Mouse (Mus musculus): ENCODE measurements around the gene Mdm4. TPM values are rescaled to one million over a fixed set of nuclear protein-coding genes. Genes with fewer than 3 reads are reported as not detected.

Gene Mdm4
- polyA plus RNA-seq, 1 experiment from 2014 or later, result 47.6 TPM

DNA sequence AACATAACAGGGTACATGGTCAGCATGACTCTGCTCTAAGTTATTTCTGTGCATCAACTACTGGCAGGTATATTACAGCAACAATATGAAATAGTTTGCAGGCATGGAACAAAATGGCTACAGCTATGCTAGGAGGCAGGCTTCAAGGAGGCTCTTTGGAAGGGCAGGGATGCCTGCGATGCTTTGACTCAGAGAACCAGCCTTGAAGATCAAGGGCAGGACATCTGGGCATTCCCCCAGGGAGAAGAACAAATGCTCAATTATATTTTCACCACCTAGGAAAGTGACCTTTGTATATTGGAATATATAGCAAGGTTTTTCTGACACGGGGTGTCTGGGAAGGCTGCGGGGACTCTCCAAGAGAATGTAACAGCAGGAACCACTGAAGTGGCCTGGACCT is 68.6 kb downstream of the Mdm4 start:
- no peaks in the 10 kb centered on the region for H3K4me1 ChIP-seq
- H3K4me2 ChIP-seq (replicated peaks), result no peak overlapping the region
- ATAC-seq (ENCODE audit: low FRiP score), result no peak
- no peaks in the 10 kb centered on the region for H3K27me3 ChIP-seq
- WGBS, result 80% methylated on average over 3 of the region's 3 CpGs
- H3K9ac ChIP-seq, result no peak overlapping the region
- no peaks in the 10 kb centered on the region for H3K9me3 ChIP-seq (replicated peaks)
- no peak overlapping the region for H3K27ac ChIP-seq
- no peaks in the 10 kb centered on the region for H3K36me3 ChIP-seq
- H3K4me3 ChIP-seq, result no peak overlapping the region

DNA sequence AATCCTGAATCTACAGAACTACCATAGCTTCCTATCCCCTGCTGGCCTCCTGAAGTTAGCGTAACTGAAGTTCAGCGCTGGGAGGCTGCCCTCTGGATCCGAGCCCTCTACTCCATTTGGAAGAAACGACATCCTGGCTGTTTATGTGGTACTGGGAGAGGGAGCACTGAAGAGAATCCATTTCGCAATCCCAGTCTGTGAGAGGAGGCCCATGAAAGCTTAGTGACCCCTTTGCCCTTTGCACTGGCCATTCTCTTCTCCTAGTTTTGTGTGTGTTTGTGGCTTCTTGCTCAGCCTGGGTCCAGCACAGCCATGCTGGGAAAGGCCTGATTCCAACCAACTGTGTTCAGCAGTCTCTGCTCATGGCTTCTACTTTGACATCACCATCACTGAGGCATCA is 73.6 kb downstream of the Mdm4 start:
- H3K4me1 ChIP-seq, result no peaks in the 10 kb centered on the region
- no peak overlapping the region for H3K27ac ChIP-seq
- no peak for ATAC-seq (ENCODE audit: low FRiP score)
- H3K4me3 ChIP-seq, result no peak overlapping the region
- H3K4me2 ChIP-seq (replicated peaks), result no peak overlapping the region
- 86% methylated on average over 5 of the region's 5 CpGs for WGBS
- H3K27me3 ChIP-seq, result no peaks in the 10 kb centered on the region
- no peaks in the 10 kb centered on the region for H3K9me3 ChIP-seq (replicated peaks)
- H3K36me3 ChIP-seq, result no peaks in the 10 kb centered on the region
- no peak overlapping the region for H3K9ac ChIP-seq

DNA sequence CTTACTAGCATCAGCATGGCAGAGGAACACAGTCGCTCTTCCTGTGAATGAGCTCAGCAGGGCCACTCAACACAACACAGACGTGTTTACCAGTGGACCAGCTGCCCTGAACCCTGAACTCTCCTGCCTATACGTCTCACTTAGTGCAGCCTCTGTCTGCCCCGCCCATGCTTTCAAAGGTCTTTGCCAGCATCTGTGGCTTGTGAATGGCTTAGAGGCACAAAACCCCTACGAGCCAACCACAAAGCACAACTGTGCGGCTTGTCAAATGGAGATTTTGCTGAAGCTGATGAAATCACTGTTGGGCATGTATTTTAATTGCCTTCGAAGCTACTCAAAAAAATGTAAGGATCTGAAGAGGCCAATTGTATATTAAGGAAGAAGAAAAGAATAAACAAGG is 82.5 kb downstream of the Mdm4 start:
- no peaks in the 10 kb centered on the region for H3K27me3 ChIP-seq
- H3K27ac ChIP-seq, result no peak overlapping the region
- H3K4me3 ChIP-seq, result no peak overlapping the region
- H3K4me2 ChIP-seq (replicated peaks), result no peak overlapping the region
- H3K4me1 ChIP-seq, result peaks cover 4% of the 10 kb centered on the region; the same call in 1 of the 2 replicates
- H3K9me3 ChIP-seq (replicated peaks), result no peaks in the 10 kb centered on the region
- 44% methylated on average over 7 of the region's 7 CpGs for WGBS
- no peak overlapping the region for H3K9ac ChIP-seq
- no peak for ATAC-seq (ENCODE audit: low FRiP score)
- H3K36me3 ChIP-seq, result no peaks in the 10 kb centered on the region

DNA sequence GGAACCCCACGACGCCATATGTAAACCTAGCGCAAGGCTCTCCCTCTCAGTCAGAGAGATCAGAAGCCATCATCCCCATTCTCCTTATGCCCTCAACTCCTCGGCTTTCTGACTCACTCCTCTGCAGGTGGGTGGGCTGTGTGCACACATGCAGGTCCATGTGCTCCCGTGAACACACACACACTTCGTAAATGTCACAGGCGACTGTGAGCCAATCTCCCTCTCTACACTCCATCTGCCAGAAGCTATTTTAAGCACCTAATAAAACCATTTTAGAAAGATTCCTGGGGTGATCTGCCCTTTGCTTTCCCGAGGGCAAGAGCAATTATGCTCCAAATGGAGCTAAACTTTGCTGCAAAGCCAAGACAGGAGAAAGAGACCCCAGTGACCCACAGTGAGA is 84.5 kb downstream of the Mdm4 start:
- no peak overlapping the region for H3K4me2 ChIP-seq (replicated peaks)
- H3K9ac ChIP-seq, result no peak overlapping the region
- H3K4me3 ChIP-seq, result no peak overlapping the region
- H3K9me3 ChIP-seq (replicated peaks), result no peaks in the 10 kb centered on the region
- H3K36me3 ChIP-seq, result no peaks in the 10 kb centered on the region
- H3K27me3 ChIP-seq, result no peaks in the 10 kb centered on the region
- WGBS, result 70% methylated on average over 8 of the region's 8 CpGs
- peaks cover 4% of the 10 kb centered on the region; the same call in 1 of the 2 replicates for H3K4me1 ChIP-seq
- ATAC-seq (ENCODE audit: low FRiP score), result no peak
- no peak overlapping the region for H3K27ac ChIP-seq

DNA sequence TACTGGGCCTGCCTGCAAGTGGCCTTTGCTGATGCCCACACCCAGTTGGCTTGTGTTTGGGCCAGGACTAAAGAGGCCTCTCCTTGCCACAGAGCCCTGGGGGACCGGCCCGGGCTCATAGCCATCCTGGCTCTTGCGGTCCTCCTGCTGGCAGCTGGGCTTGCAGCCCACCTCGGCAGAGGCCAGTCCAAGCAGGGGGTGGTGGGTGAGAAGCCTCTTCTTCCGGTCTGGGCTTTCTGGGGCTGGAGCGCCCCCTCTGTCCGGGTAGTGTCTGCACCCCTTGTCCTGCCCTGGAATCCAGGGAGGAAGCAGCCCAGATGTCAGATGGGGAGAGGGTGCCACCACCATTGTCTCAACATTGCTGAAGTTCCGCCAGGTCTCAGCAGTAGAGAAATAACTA is 91.4 kb downstream of the Mdm4 start:
- Histone ChIP-seq H3K27me3 (no peaks in the 10 kb centered on the region), H3K9ac (no peak overlapping the region), H3K9me3 (replicated peaks) (no peaks in the 10 kb centered on the region), H3K4me1 (peaks cover 7% of the 10 kb centered on the region; the same call in 1 of the 2 replicates), H3K4me3 (no peak overlapping the region), H3K4me2 (replicated peaks) (no peak overlapping the region), H3K36me3 (peaks cover 8% of the 10 kb centered on the region), H3K27ac (no peak overlapping the region)
- 80% methylated on average over 8 of the region's 8 CpGs for WGBS
- ATAC-seq (ENCODE audit: low FRiP score), result no peak

DNA sequence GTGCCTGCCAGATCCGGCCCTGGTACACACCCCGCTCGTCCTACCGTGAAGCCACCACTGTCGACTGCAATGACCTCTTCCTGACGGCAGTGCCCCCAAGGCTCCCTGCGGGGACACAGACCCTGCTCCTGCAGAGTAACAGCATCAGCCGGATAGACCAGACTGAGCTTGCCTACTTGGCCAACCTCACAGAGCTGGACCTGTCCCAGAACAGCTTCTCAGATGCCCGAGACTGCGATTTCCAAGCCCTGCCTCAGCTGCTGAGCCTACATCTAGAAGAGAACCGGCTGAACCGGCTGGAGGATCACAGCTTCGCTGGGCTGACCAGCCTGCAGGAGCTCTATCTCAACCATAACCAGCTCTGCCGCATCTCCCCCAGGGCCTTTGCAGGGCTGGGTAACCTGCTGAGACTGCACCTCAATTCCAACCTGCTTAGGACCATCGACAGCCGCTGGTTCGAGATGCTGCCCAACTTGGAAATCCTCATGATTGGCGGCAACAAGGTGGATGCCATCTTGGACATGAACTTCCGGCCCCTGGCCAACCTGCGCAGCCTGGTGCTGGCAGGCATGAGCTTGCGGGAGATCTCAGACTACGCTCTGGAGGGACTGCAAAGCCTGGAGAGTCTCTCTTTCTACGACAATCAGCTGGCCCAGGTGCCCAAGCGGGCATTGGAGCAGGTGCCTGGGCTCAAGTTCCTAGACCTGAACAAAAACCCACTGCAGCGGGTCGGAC is 92.9 kb downstream of the Mdm4 start:
- H3K9me3 ChIP-seq (replicated peaks), result no peaks in the 10 kb centered on the region
- H3K27me3 ChIP-seq, result no peaks in the 10 kb centered on the region
- H3K4me1 ChIP-seq, result peaks cover 7% of the 10 kb centered on the region; the same call in 1 of the 2 replicates
- peaks cover 8% of the 10 kb centered on the region for H3K36me3 ChIP-seq
- no peak overlapping the region for H3K4me2 ChIP-seq (replicated peaks)
- H3K4me3 ChIP-seq, result no peak overlapping the region
- no peak for ATAC-seq (ENCODE audit: low FRiP score)
- 85% methylated on average over 26 of the region's 26 CpGs for WGBS
- no peak overlapping the region for H3K9ac ChIP-seq
- no peak overlapping the region for H3K27ac ChIP-seq

DNA sequence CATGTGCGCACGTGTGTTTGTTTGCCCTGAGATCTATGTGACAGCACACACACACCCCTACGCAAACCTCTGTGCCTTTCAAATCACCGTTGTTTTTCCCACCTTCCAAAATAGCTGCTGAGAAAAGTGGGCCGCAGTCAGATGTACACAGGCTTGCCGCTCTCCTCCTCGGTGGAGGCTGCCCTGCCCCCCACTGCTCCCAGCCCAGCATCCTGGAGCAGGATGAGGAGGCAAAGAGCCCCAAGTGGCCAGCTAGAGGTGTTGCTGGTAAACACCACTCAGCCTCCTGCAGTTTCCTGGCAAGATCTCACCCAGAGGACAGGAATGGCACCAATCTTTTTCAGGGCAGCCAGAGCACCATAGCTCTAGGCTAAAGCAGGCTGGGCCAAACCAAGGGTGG is 95.5 kb downstream of the Mdm4 start:
- 21% methylated on average over 5 of the region's 7 CpGs for WGBS
- H3K9me3 ChIP-seq (replicated peaks), result no peaks in the 10 kb centered on the region
- peaks cover 8% of the 10 kb centered on the region for H3K36me3 ChIP-seq
- no peak overlapping the region for H3K27ac ChIP-seq
- H3K4me1 ChIP-seq, result peaks cover 12% of the 10 kb centered on the region; the same call in 1 of the 2 replicates
- no peaks in the 10 kb centered on the region for H3K27me3 ChIP-seq
- no peak overlapping the region for H3K4me2 ChIP-seq (replicated peaks)
- ATAC-seq (ENCODE audit: low FRiP score), result peak; percentile 74; the same call in 1 of the 2 replicates
- H3K9ac ChIP-seq, result no peak overlapping the region
- no peak overlapping the region for H3K4me3 ChIP-seq

DNA sequence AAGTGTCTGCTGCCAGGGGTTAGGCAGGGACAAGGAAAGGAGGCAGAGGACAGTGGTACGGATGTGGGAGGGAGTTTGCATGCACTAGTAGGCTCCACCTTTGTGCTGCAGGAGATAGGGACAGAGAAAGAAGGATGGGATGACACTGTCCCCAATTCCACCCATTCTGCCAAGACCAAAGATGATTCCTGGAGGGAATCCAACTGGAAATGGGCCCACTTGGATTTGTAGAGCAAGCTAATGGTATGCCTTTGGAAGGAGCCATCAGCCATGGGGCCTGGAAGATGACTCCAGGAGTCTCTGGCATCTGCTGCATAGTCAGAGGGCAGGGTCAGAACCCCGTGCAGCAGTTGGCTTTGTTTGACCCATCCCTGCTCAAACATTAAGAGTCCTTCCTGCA is 97.9 kb downstream of the Mdm4 start:
- Histone ChIP-seq H3K27ac (no peak overlapping the region), H3K4me2 (replicated peaks) (no peak overlapping the region), H3K36me3 (peaks cover 3% of the 10 kb centered on the region), H3K27me3 (no peaks in the 10 kb centered on the region), H3K9ac (no peak overlapping the region), H3K4me1 (peaks cover 26% of the 10 kb centered on the region), H3K9me3 (replicated peaks) (no peaks in the 10 kb centered on the region), H3K4me3 (no peak overlapping the region)
- ATAC-seq (ENCODE audit: low FRiP score), result no peak
- 86% methylated on average over 2 of the region's 2 CpGs for WGBS

DNA sequence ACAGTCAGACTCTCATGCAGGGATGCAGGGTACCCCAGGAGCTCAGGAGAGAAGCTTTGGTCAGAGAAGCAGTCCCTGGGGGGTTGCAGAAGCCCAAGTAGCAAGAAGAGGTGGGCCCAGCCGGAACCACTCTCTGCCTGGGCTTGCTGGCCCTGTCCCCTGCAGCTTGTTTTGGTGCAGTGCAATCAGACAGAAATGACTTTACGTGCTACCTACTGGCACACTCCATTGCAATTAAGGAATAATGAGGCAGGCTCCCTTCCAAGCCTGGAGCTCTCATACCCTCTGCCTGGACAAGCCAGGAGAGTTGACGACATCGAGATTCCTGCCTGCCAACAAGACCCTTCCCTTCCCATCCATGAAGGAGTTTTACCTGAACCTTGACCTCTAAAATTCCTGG is 100.1 kb downstream of the Mdm4 start:
- Histone ChIP-seq H3K4me1 (peaks cover 26% of the 10 kb centered on the region), H3K9me3 (replicated peaks) (no peaks in the 10 kb centered on the region), H3K4me2 (replicated peaks) (no peak overlapping the region), H3K36me3 (no peaks in the 10 kb centered on the region), H3K27ac (no peak overlapping the region), H3K27me3 (no peaks in the 10 kb centered on the region; the same call in 1 of the 2 replicates), H3K4me3 (no peak overlapping the region), H3K9ac (no peak overlapping the region)
- 80% methylated on average over 4 of the region's 4 CpGs for WGBS
- no peak for ATAC-seq (ENCODE audit: low FRiP score)

DNA sequence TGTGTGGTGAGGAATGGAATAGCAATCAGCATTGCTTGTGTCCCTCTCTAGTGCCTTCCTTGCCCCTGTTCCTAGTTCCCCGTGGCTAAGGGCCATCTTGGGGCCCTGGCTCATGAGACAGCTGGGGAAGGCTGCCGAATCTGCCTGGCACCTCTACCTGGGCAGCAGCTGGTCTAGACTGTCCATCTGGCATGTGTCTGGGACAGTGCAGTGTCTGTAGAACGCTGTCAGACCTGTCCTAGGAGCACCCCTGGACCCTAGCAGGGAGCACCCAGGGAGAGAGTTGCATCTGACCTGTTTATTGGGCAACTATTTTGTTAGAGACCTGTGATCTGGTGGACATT is 101.5 kb downstream of the Mdm4 start:
- H3K4me2 ChIP-seq (replicated peaks), result peak overlapping the region; percentile 16; the same call in 1 of the 2 replicates
- H3K27me3 ChIP-seq, result no peaks in the 10 kb centered on the region; the same call in 1 of the 2 replicates
- peak; percentile 46; the same call in 1 of the 2 replicates for ATAC-seq (ENCODE audit: low FRiP score)
- H3K9ac ChIP-seq, result no peak overlapping the region
- H3K9me3 ChIP-seq (replicated peaks), result no peaks in the 10 kb centered on the region
- H3K4me1 ChIP-seq, result peaks cover 19% of the 10 kb centered on the region
- no peaks in the 10 kb centered on the region for H3K36me3 ChIP-seq
- no peak overlapping the region for H3K4me3 ChIP-seq
- WGBS, result 51% methylated on average over 3 of the region's 3 CpGs
- H3K27ac ChIP-seq, result peak overlapping the region; percentile 83

DNA sequence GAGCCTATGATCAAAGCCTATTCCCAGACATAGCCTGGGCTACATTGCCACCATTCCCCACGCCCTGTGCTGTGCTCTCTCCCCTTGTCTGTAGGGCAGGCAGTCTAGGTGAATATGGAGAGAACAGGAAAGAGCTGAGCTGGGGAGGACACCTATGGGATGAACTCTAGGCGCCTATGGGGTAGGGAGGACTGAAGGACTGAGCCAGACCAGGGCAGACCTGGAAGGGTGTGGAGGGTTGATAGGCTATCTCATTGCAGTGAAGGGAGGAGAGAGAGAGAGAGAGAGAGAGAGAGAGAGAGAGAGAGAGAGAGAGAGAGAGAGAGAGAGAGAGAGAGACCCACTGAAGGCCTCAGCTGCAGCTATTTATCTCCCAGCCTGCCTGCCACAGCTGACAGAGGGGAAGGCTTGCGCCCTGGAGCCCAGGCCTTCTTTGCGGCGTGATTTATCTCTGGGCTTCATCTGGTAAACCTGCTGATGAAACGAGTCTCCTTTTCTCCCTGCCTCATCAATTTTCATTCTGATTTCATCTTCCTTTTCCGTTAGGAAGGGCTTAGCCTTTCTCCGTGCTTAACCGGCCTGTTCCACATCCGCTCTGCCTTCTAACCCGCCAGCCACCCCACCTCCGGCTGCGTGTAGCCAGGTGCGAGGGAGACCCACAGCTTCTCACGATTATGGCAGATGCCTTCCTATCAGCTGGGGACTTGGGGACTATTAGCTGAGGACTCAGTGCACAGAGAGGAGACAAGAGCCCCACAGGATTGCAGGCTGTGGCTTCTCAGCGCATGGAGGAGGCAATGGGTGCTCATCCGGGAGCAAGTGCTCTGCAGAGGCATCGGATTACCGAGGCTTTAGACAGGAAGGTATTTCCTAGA is 102.1 kb downstream of the Mdm4 start:
- H3K27me3 ChIP-seq, result no peaks in the 10 kb centered on the region; the same call in 1 of the 2 replicates
- peak overlapping the region; percentile 83 for H3K27ac ChIP-seq
- H3K4me3 ChIP-seq, result no peak overlapping the region
- H3K9me3 ChIP-seq (replicated peaks), result no peaks in the 10 kb centered on the region
- H3K9ac ChIP-seq, result no peak overlapping the region
- H3K4me2 ChIP-seq (replicated peaks), result peak overlapping the region; percentile 16; the same call in 1 of the 2 replicates
- peak; percentile 67 for ATAC-seq (ENCODE audit: low FRiP score)
- peaks cover 19% of the 10 kb centered on the region for H3K4me1 ChIP-seq
- WGBS, result 37% methylated on average over 19 of the region's 19 CpGs
- no peaks in the 10 kb centered on the region for H3K36me3 ChIP-seq

DNA sequence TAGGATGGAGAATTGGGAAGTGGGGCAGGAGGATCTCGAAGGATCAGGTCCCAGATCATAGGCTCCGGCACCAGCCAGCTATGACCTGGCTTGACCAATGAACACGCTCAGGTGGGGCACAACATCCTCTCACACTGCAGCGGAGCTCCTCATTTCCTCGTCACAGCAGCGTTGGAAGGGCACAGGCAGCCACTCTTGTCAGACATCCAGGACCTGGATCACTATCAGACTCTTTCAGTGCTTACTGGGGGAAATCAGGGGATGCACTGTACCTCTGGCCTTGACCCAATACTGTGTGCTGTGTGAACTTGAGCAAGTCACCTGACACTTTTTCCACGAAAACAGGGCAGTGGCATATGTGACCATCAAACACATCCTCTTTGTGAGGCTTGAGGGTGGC is 105.1 kb downstream of the Mdm4 start:
- no peak overlapping the region for H3K27ac ChIP-seq
- no peaks in the 10 kb centered on the region for H3K9me3 ChIP-seq (replicated peaks)
- no peaks in the 10 kb centered on the region for H3K36me3 ChIP-seq
- no peak overlapping the region for H3K4me3 ChIP-seq
- no peak for ATAC-seq (ENCODE audit: low FRiP score)
- no peak overlapping the region for H3K4me2 ChIP-seq (replicated peaks)
- H3K4me1 ChIP-seq, result peaks cover 41% of the 10 kb centered on the region
- H3K9ac ChIP-seq, result no peak overlapping the region
- peaks cover 2% of the 10 kb centered on the region for H3K27me3 ChIP-seq
- 91% methylated on average over 7 of the region's 7 CpGs for WGBS

All from hindbrain, embryonic 12.5 days (tissue).